Mouse (Mus musculus) Muller cell, postnatal 12 days (primary cell): ENCODE results near the gene Itga9.
A peak's percentile ranks its signal among the peaks of the same experiment; 100 is the strongest.

Source experiments
- DNase-seq: peaks from one replicate; pipeline ENCODE4 v3.0.0-alpha.2; 2015; ENCODE audit errors: inconsistent ontology term

Gene Itga9

DNA sequence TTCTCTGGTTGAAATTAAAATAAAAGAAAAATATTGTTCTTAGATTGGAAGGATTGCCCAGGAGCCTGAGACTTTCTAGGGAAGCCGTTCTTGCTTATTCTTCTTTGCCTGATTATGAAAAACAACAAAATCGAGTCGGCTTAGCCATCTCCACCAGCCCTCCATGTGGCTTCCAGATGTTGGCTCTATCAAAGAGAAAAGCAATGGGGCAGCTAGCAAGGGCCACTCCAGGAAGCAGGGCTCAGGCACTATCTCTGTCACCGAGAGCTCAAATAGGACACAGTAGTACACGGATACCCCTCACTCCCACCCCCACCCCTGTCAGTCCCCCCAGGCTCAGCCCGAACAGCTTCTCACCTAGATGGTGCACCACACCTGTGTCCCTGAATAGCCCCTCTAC, 168.2 kb downstream of the Itga9 start:
- no peak for DNase-seq

DNA sequence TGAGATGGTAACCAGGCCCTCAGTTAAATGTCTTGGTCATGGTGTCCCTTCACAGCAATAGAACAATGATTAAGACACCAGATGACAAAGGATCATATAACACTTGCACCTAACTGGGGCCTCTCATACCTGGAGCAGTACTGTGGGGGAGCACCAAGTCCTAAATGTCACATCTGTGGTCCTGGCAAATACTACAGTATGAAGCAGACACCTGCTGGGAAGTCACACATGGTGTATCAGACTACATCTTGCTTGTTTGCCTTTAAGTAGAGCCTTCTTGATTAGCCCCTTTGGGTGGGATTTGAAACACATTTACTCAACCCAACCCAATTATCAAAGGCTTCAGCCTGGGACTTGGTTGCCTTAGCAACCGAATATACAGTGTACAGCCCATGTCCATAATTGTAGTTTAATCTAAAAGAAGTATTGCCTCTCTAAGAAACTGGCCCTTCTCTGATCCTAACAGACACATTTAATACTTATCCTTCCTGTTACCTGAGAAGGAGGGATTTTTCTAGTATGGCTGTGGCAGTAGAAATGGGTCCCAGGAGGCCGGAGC, 170.5 kb downstream of the Itga9 start:
- DNase-seq = no peak

DNA sequence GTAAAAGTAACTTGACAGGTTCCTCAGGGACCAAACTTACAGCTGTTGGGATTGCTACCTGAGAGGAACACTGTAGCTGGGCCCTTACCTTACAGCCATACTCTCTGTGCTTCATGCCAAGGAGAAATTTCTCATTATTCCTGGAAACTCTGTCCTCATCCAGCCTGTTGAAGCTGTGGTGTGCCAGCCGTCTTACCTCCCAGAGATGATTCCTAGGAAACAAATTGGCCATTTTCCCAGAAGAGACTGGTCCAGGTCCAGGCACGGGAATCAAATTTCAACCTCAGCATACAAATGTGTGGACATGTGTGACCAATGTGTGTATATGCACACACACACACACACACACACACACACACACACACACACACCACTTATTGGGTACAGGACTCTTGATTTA, 172.1 kb downstream of the Itga9 start:
- DNase-seq = no peak

DNA sequence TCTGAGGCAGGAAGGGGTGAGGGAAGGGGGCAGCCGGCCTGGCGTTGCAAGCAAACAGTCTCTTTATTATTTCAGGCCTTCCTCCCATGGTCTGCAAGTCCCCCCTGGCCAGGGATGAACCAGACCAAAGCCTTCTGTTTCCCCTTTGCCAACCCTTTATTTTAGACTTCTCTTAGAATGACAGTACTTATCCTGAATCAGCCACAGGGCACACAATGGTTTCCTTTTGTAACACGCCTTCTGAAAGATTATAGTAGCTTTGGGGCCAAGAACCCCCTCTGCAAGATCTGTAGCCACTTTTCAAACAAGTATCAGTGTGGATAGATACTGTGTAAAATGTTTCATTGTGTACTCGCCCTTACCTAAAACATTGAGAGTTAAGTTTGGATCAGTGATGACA, 178.1 kb downstream of the Itga9 start:
- no peak for DNase-seq

DNA sequence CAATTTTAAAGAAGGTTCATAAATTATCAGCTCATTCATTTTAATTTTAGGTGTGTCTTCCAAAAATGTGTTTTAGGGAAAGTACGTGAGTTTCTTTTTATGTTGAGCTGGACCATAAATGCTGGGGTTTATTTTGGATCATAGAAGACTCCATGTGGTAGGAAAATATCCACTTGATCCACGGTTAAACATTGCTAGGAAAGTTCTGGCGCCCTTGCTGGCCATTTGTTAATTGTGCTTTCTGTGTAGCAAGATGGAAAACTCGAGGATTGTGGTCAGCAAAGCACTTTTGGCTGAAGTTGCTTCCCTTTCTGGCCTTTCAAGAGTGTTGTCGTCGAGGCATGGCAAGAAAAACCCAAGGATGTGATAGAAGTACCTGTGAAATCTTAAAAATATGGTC, 179.3 kb downstream of the Itga9 start:
- DNase-seq = no peak

DNA sequence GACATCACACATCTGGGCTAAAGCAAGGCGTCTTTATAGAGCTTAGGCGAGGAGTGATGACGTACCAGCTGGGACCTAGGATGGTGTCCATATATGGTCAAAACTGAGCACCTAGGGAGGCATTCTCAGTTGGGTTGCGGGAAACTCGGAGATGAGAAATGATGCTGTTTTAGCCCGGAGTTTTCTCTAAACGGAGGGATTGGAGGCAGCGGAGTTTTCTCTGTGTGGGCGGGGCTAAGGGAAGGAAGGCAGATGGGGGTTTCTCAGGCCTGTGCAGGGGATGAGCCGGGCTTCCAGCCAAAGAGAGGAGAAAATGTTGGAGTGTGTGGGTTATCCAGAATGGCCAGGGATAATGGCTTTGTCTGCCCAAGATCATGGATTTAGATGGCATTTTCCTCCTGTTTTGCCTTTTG, 182.4 kb downstream of the Itga9 start:
- no peak for DNase-seq

DNA sequence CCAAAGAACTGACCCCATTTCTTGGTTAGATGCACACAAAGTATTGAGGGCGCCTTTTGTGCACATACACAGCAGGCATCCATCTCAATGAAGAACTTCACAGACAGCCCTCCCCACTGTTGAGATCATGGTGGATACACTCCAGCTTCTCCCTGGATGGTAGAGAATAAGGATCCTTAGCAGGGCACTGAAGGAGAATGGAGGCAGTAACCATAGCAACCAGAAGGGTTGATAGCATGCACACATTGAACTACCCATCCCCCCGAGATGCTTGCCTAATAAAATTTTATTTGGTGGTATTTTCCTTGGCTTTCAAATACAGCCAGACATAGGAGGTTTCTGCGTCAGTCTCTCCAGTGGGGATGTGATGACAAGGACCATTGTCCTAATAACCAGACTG, 184.7 kb downstream of the Itga9 start:
- DNase-seq = no peak

DNA sequence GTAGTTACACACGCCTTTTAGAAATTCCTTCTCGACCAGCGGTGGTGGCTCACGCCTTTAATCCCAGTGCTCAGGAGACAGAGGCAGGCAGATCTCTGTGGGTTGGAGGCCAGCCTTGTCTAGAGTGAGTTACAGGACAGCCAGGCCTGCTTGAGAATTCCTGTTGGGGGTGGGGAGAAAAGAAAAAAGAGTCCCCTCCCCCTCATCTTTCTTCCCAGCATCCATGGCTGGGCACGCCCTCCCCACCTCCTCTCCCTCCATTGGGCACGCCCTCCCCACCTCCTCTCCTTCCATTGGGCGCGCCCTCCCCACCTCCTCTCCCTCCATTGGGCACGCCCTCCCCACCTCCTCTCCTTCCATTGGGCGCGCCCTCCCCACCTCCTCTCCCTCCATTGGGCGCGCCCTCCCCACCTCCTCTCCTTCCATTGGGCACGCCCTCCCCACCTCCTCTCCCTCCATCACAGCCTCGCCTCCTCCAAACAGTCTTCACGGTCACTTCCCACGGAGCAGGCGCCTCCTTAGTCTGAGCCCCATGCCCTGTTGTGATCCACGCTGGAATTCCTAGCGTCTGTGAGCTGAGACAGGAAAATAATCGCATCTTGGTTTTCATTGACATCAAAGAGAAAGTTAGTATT, 186.8 kb downstream of the Itga9 start:
- DNase-seq = no peak

DNA sequence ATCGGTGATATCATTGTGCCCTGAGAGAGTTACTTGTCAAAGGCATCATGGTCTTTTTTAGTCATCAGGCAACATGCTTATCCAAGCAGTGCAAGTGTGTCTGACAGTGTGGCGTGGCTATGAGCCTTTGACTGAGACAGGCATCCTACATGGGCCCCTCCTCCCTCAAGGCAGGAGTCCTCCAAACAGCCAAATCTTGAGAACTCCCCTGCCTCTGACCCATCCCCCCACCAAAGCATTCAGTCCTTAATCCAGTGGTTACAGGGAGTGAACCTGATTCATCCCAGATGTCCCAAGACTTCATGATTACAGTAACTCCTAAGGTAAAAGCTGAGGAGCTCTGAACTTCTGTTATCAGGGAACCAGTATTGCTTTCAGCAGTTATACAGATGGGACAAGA, 188.2 kb downstream of the Itga9 start:
- DNase-seq = no peak

DNA sequence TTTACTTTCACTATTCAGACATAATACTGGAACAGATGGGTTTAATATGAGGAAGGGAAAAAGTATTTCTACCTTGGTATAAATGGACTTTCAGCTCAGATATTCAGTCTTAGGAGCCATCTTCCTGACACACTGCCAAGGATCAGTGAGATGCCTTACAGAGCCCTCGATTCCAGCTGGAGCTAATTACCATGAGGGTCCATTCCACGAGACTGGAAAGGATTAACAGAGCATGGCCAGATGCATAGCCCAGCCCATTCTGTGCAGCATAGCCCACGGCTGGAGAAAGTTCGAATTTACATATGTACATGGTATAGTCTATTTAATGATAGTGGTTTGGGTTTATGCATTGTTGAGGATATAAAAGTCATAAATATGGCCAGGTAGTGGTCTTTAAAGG, 188.8 kb downstream of the Itga9 start:
- no peak for DNase-seq

DNA sequence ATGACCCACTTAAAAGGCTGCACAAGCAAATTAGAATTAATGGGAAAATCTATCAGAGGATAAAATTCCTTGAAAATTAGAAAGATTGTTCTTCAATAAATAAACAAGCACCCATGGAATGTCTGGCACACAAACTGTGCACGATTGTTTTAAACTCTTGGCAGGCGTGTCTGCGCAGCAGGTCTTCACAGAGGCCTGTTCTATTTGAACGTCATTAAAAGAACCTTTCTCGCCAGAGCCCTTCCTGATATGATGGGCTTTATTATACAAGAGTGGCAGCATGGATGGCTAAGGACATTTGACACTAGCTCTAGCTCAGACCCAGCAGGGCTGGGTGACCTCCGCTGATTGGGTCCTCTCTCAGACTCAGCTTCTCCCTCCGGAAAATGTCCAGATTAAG, 192.6 kb downstream of the Itga9 start:
- DNase-seq = peak; percentile 93

DNA sequence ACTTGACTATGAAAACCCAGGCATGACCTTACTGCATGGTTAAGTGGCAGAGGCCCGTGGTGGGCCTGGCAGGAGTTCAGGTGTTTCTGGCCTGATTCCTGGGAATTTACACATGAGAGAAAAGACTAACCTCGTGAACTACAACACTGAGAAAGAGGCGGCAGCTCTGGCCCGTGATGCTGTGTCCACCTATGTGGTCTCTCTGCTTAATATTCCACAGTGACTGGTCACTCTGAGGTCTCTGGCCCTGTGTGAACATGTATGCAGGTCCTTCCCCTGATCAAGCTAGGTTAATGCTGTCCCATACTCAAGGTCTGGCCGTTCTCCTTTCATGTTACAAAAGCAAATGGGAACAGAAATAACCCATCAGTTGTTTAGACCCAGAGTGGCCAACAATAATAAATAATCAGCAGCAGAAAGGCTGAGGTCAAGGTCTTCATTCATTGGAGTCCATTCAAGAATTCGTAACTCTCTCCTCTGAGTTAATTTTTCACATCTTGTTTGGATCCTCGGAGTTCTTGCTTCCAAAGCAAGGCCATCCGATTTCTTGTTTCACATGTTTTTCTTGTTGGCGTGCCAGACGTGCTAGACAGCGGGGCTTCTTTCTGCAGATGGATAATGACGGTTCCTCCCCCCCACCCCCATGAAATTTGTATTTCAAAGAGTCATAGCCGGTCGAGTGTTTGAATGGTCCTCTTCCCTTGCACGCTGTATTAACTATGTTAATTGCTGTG, 194.9 kb downstream of the Itga9 start:
- DNase-seq = peak; percentile 89

DNA sequence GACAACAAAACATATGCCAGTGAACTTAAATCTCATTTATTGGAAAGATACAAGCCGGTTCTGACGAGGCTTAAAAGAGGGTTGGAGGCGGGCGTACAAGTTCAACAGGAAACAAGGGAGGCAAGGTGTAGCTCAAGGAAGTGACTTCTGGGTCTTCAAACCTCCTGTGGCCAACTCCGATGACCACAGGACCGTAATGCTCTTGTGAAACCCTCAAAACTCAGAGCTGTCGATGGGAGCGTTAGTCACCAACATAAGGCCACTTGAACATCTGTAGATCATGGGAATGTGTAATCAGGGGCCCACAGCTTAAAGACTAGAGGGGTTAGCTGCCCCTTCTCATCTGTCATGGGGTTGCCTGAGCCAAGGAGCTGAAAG, 195.4 kb downstream of the Itga9 start:
- DNase-seq = no peak

DNA sequence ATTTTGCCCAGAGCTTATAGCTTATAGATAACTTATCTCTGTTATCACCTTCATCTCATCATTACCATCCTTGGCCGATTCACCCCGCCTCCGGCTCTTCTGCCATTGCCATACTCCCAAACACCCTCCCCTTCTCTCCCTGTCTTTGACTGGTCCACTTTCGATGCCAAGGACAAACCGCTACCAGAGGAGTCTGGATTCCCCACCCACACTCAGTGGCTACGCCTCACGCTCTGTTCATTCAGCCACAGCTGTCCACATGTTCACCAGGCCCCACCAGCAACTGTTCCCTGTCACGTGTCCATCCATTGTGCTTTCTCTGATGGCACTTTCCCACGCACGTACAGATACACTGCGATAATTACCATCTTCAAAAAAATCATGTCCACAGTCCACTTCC, 195.9 kb downstream of the Itga9 start:
- no peak for DNase-seq

DNA sequence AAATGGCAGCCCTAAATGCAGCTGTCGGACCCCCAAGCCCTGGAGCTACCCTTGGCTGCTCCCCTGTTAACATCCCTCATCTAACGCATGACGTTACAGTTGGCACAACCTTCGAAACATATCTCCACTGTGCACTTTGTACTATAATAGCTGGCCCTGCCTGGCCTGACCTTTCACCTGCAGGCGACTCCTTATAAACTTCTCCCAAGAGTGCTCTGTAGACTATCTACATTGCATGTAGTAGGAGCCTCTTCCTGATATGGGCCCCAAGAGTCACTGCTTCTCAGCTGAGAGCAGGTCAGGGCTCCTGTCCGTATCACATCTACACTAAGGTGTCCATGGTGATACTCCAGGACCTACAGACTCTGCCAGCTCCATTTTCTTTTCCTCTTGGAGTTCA, 199.2 kb downstream of the Itga9 start:
- DNase-seq = no peak

DNA sequence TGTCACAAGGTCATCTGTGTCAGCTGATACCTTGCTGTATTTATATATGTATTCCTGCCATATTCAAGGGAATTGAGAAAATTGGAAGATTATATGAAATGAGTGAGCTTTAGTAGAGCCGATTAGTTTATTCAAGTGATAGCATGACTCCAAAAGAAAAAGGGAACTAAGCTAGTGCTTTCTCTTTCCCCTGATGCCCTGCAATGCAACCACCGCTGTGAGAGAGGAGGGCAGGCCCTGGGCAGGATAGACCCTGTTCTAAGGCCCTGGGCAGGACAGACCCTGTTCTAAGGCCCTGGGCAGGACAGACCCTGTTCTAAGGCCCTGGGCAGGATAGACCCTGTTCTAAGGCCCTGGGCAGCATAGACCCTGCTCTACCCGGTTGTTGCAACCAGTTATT, 201.2 kb downstream of the Itga9 start:
- no peak for DNase-seq

DNA sequence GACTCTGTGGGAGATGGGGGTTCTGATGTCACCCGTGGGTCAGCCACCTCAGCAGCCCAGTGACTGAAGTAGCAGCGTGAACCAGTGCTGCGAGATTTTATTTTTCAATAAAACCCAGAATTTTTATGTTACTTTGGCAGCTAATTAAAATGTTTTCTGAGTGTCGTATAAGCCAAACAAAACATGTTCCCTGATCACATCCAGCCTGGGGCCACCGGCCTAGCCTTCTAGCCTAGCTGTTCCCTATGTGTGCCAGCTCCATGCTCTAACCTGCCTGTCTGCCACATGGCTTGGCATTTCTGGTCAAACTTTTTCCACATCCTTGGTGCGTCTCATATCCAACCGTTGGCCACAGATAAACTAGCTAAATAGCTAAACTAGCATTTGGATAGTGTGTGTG, 205.7 kb downstream of the Itga9 start:
- no peak for DNase-seq

DNA sequence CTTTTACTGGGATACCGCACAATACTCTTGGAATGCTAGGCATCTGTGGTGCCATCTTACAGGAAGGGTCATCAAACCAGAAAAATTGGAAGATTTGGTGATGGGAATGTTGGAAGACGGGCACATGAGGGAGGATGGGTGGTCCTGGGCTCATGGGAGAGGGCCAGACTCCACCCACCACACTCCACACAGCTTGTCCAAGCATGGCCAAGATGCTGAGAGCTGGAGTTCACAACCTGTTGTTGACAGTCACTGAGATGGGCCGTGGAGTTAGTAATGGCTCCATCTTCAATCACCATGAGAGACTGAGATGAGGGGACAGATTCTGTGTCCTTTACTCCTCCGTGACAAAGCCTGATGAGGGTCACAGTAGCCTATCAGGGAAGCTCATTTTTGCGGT, 207.0 kb downstream of the Itga9 start:
- DNase-seq = no peak

DNA sequence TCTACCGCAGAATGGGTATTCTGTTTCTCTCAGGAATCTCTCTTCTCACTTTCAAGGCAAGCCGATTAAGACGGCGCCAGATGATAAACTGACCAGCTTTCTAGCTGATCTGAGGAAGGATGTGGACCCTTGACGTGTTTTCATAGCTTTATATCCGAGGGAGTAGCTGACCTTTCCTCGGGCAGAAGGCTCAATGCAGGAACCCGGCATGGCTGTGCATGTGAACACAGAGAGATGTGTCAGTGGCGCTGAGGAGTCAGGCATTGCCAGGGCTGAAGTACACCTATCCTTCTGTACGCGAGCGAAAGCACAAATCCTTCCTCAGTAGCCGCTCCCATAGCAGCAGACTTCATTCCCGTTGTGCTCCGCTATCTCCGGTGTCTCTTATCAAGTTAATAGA, 207.6 kb downstream of the Itga9 start:
- DNase-seq = no peak

DNA sequence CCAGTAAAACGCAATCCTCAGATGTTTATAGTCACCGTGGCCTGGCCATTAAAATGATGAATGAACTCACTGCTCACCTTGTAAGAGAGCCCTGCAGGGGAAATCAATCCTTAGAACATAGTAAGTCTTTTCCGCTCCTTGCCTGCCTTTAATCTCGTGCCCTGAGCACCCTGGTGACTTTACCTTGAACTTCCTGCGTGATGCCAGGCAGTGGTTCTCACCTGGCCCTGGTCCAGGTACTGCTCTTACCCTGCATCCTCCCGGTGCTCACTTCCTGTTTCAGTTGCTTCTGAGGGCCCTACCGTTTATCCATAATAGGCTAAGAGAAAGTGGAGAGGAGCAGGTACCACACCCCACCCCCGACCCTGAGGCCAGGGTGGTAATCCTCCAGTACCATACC, 208.0 kb downstream of the Itga9 start:
- no peak for DNase-seq

DNA sequence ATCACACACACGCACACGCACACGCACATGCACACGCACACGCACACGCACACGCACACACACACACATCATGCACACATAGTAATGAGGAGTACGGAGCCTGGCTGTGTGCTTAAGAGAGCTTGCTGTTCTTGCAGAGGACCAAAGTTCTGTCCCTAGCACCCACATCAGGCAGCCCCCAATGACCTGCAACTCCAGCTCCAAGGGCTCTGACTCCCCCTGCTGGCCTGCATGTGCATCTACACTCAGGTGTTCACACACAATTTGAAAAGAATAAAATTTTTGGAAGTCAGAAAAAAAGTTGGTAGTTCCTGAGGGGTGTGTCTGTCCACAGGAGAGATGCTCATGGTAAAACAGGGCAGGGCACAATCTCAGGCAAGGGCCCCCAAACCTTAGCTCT, 209.1 kb downstream of the Itga9 start:
- DNase-seq = no peak

DNA sequence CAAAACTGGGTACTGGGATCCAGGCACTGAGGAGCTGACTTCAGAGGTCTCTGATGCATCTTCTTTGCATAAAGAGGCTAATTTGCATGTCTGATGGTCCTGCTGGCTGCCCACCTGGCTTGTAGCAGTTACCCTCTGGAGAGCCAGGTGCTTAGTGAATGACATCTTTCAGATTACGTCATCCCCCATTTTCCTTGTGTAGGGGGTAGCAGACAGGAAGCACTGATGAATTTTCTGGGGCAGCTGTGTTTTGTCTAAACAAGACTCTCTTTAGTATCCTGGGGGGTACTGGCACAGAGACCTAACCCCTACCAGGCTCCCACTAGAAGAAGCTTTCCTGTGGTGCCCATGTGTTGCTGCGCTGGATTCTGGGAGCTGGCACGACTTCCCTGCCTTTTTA, 212.0 kb downstream of the Itga9 start:
- DNase-seq = no peak
